Mouse (Mus musculus): Measurements from ENCODE around the gene 4930442H23Rik.

The 4930442H23Rik gene

DNA sequence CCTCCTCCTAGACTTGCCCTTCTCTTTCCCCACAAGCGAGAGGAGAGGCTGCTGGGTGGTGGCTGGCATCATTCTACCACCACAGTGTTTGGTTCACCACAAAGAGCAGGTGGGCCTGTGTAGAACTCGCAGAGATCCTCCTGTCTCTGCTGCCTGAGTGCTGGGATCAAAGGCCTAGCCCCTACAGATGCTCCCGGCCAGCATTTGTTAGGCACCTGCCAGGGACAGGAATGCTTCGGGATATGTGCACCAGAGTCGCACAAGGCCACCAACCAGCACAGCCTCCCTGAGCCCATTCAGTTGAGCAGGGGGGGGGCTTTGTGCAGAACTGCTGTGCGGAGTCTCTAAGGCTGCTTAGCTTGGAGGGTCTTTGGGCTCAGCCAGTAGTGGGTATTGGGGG, 38.3 kb downstream of the 4930442H23Rik start:
- DNase-seq (ENCODE audit: low spot score in 2 of 2) = no peak

DNA sequence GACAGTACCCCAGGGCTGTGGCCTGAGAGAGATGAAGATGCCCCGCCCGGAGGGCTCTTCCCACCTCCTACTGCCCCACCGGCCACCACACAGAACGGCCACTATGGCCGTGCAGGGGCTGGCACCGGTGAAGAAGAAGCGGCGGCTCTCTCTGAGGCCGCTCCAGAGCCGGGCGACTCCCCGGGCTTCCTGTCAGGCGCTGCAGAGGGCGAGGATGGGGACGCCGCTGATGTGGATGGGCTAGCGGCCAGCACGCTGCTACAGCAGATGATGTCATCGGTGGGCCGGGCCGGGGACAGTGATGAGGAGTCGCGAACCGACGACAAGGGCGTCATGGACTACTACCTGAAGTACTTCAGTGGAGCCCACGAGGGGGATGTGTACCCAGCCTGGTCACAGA, 39.0 kb downstream of the 4930442H23Rik start:
- no peak for DNase-seq (ENCODE audit: low spot score in 2 of 2)

DNA sequence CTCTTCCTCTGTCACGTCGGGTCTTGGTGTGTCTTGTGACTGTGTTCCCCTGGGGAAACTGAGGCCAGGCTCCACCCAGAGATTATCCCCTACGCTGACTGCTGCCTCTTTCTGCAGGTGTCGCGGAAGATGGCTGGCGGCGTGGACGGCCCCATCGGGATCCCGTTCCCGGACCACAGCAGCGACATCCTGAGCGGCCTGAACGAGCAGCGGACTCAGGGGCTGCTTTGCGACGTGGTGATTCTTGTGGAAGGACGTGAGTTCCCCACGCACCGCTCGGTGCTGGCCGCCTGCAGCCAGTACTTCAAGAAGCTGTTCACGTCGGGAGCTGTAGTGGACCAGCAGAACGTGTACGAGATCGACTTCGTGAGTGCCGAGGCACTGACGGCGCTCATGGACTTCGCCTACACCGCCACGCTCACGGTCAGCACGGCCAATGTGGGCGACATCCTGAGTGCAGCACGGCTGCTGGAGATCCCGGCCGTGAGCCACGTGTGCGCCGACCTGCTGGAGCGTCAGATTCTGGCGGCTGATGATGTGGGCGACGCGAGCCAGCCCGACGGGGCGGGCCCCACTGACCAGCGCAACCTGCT, 39.7 kb downstream of the 4930442H23Rik start:
- no peak for DNase-seq (ENCODE audit: low spot score in 2 of 2)

DNA sequence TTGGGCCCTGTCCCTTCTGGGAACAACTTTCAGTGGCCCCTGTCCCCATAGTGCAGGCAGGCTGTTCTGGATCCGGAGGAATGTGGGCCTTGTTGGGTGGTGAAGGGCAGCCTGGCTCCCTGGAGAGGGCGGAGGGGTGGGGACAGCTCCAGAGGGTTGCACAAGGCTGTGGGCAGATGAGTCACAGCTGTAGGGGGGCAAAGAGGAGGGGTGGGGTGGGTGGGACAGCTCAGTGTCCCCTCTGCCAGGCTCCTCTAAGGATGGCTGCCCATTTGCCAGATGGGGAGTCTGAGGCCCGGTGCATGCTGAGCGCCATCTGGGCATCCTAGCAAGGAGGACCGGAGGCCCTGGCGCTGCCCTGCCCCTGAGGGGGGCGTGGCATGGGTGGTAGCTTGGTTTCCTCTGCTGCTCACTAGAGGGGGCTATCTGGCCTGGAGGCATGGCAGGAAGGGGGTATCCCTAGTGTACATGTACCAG, 40.5 kb downstream of the 4930442H23Rik start:
- DNase-seq (ENCODE audit: low spot score in 2 of 2) = no peak

DNA sequence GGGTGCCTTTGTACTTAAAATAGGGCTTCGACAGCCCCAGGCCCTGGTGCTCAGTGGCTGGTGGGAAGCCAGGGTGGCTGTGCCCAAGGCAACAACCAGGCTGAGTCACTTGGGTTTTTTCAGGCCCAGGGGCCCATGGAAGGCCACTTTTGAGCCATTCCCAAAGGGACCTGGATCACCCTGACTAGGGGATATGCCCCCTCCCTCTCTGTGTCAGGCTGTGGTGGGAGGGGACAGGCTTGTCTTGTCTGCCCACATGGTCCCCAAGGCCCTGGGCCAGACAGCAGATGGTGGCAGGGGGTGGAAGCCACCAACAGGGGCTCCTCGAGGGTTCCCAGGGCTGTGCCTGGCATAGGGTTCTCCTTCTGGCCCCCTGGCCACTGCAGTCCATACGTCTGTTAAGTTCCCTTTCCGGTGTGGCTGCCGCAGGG, 41.1 kb downstream of the 4930442H23Rik start:
- no peak for DNase-seq (ENCODE audit: low spot score in 2 of 2)

DNA sequence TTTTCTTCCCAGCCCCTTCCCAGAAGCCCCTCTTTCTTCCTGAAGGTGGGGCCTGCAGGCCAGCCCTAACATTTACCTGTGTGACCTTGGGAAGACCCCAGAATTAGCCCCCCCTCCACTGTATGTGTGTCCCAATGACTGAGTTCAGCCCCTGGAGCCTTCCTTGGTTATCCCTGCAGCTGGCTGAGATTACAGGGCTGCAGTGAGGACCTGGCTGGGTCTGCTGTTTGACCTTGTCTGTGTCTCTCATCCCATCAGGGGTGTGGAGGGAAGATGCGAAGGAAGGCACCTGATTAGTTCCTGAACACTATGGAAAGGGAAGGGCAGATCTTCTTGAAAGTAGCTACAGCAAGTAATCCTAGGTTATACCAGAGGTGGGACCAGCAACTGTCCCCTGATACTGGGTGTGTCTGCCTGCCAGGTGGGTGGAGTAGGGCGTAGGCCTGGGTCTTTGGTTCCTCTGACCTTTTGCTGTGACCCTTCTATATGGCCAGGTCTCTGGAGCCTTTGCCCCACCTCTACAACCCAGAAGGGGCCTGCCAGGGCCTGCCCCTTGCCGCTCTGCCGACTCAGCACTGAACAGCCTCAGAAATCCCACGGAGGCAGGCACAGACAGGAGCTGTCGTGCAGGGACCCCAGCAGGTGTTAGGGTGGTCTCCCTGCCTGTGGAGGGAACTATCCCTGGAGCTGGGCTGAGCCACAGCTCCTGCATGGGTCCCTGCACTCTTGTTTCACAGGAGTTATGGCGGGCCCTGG, 42.0 kb downstream of the 4930442H23Rik start:
- no peak for DNase-seq (ENCODE audit: low spot score in 2 of 2)

DNA sequence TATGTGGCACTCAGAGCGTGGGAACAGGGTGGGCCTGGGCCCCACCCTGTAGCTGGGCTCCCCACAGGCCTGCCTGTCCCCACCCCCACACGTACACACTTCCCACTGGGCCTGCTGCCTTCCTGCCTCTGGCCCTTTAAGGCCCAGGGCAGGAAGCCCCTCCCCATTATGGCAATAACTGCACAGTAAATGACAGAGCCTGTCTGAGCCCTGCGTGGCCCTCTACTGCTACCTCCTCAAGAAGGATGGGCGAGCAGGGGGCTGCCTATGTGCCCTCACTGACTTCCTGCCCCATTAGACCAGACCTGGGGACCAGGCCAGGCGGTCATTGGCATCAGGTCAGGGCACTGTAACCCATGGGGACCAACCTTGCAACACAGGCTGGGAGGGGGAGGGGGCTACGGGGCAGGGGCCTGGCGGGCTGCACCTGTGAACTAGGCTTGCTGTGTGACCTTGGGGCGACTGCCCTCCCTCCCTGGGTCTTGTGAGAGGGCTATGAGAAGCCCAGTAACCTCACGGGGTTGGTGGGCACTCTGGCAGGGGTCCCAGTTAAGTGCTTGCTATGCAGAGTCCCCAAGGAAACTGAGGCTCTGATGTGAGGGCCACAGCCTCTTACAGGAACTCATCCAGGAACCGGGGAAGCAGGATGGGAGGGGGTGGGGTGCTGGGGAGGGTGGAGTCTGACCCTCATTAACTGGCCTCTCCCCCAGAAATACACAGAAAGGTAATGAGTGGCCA, 42.8 kb downstream of the 4930442H23Rik start:
- no peak for DNase-seq (ENCODE audit: low spot score in 2 of 2)

DNA sequence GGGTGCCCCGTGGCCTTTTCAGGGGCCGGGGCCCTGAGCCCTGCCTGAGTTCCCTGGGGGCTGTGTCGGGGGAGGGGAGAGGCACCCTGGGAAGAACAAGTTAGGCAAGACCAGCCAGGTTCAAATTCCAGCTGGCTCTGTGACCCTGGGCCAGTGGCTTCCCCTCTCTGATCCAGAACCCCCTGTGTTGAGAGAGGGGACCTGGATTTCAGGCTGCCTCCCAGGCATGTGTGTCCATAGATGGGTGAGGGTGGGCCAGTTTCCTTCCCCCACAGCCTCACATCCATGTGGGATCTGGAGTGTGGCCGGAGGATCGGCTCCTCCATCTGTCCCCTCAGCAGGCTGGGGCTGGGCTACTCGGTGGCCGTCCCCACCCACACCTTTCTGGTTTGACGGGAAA, 43.6 kb downstream of the 4930442H23Rik start:
- DNase-seq (ENCODE audit: low spot score in 2 of 2) = no peak

DNA sequence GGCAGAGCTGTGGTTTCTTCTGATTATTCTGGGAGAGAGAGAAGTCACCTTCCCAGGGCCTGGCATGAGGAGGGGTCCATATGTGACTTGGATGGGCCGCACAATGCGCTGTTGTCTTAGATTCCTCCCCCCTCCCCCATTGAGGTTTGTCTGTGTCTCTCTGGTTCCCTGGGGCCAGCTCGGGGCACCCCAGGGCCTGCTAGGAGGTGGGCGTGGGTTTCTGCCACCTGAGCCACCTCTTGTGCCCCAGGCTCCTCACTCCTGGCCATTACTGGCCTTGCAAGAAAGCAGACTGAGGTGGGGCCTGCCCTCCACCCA, 44.2 kb downstream of the 4930442H23Rik start:
- DNase-seq (ENCODE audit: low spot score in 2 of 2) = no peak

DNA sequence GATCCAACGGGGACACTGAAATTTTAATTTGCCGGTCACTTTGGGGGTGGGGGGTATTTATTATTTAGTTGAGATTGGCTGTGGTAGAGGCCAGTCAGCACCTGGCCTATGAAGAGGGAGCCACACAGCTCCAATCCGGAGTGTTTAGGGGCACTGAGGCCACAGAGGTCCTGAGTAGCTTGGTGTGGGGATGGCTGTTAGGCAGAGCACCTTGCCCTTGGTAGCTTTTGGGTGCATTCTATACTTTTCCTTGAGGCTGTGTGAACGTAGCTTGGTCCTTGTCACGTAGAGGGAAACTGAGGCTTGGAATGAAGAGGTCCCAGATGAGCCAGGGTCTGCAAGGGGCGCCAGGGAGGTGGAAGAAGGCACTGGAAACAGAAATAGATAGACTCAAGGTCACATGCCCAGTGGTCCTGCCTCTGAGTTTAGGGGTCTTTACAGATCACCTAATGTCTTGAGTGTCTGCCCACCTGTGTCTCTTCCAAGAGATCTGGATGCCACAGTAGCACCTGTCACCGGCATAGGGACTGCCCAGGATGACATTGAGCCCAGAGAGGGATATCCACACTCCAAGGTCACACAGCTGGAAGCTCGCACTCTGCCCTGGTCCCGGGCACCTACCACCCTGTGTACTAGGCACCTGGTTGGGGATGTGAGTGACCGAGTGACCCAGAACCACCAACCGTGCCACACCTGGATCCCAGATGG, 44.7 kb downstream of the 4930442H23Rik start:
- no peak for DNase-seq (ENCODE audit: low spot score in 2 of 2)

DNA sequence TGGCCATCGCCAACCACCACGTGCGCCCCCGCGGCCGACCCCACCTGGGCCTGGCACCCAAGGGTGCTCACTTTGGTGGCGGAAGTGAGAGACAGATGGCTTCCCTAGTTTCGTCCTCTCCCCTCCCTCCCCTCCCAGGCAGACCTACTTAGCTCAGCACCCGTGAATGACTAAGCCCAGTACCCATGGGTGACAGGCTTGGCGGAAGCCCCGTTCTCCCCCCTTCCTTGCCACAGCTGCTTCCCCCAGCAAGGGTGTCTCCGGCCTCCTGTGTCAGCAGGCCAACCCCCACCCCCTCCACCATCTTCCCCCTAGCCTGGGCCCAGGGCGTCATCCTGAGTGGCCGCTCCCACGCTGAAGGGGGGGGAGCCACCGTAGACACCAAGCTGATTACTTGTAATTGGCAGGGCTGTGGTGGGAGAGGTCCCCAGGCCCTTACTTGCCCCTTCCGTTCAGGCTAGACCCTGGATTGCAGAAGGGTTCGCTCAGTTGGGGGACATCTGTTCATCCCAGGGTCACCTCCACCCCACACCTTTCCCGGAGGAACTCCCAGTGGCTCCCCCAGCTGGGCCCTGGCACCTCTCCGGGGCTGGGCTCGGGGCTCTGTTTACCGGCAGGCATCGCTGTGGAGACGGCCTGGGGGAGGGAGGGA, 45.4 kb downstream of the 4930442H23Rik start:
- peak in 1 of 2 experiments; percentile 53 for DNase-seq (ENCODE audit: low spot score in 2 of 2)

DNA sequence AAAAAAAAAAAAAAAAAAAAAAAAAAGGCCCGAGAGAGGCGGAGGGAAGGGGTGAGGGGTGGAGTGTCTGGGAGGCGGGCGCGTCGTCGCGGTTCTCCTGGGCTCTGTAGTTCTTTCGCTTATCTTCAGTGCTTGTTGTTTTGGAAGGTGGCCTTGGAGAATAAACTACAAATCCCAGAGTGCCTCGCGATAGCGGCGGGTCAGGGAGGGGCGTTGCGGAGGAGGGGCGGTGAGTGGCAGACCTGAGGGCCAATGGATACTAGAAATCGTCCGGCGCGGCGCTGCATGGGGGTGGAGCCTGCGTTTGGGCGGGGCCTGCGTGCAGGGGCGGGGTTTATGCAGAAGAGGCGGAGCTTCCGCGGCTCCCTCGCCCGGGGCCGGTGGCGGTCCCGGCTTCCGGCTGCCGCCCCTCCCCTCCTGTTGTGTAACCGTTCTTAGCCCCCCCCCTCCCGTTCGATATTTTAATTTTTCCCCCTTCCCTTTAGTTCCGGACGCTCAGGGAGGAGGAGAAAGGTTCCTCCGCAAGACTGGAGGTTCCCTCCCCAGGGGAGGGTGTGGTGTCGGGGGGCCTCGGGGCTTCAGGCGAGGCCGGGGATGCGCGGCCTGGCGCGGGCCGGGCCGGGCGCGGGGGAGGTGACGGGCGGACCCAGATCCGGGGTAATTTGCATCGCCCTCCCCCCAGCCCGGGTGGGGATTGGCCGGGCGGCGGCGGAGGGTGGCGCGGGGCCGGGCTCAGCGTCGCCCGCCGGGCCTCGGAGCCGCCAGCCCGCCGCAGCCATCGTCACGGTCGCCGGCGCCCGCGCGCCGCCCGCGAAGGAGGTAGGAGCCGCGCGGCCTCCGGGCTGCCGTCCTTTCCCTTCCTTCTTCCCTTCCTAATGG, 46.2 kb downstream of the 4930442H23Rik start:
- DNase-seq (ENCODE audit: low spot score in 2 of 2) = peak; percentile 99

DNA sequence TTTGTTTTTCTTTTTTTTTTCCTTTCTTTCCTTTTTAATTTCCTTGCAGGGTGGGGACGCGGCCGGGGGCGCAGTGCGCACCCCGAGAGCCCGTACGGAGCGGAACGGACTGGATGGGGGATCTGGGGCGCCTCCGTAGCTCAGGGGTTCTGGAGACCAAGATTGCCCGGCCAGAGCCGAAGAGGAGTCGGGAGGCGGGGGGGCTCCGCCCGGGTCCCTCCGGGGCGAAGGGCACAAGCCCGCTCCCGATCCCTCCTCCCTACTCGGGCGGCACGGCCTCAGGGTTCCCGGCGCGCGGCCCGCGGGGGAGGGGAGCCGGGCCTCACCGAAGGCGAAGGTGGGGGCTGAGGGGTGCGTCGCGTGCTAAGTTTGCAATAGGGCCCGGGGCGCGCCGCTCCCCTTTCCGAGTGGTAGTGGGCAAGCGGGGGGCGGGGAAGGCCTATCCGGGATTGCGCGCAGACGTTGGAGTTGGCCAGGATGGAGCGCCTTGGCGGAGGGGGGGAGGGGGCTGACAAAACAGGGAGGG, 46.9 kb downstream of the 4930442H23Rik start:
- peak; percentile 79 for DNase-seq (ENCODE audit: low spot score in 2 of 2)

DNA sequence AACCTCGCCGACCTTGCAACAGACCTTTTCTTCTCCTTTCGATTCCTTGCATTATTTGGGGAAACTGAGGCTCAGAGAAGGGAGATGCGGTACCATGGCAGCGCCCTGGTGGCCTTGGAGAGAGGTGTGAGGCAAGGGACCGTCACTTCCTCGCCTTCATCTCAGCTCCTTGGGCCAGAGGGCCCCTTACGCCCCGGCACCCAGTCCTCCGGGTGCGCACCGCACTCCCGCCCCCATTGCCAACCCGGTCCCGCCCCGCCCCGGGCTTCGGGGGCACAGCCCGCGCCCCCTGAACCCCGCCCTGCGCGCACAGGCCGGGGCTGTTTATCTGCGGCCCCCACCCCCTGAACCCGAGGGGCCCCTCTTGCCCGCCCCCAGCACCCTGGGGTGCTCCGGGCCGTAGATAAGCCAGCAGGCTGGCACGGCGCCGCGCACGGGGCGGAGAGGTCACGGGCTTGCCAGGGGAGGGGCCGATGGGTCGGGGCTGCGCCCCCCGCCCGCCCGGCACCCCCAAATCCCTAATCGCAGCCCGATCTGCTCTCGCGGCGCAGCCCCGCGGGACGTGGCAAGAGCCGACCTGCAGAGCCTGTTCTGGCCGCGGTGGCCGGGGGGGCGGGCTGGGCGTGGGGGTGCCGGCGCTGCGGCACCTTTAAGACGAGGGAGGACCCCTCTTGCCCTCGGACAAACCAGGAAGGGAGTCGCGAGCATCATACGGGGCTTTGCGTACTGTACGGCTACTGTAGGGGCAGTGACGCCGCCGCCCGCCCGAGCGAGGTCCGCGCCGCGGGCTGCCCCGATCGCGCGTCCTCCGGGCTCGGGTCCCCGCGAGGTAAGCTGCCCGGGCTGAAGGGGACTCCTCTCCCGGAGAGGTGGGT, 47.6 kb downstream of the 4930442H23Rik start:
- DNase-seq (ENCODE audit: low spot score in 2 of 2) = peak; percentile 55 to 68

DNA sequence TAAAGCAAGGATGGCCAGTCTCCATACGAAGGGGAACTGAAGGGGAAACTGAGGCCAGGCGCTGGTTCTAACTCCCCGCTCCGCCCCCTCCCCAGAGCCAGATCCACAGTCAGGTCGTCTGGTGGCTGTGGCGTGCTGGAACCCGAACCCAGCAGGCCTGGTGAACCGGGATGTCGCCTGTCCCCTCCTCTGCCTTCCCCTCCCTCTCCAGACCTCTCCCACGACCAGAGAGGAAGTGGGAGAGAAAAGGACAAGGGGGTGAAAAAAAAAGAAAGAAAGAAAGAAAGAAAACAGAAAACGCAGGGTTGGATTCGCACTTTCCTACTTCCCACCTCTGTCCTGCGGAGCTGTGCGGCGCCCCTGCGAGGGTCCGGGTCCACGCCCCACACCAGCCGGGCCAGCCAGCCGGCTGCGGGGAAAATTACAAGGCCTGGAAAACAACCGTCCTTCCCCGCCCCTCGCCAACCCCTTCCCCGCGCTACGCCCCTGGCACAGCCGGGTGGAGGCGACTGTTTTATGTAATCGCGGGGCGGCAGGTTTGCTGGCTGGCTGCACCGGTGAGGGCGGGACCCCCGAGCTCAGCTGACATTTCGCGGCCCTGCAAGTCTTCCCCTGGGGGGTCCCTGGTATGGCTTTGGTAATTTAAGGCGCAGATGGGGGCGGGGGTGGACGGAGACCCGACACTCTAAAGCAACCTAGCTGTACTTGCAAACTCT, 48.5 kb downstream of the 4930442H23Rik start, which contains the start of gene Zbtb7a:
TSS of gene Zbtb7a (plus strand) at position 255 of the 716 bp plus-strand sequence.
- no peak for DNase-seq (ENCODE audit: low spot score in 2 of 2)

DNA sequence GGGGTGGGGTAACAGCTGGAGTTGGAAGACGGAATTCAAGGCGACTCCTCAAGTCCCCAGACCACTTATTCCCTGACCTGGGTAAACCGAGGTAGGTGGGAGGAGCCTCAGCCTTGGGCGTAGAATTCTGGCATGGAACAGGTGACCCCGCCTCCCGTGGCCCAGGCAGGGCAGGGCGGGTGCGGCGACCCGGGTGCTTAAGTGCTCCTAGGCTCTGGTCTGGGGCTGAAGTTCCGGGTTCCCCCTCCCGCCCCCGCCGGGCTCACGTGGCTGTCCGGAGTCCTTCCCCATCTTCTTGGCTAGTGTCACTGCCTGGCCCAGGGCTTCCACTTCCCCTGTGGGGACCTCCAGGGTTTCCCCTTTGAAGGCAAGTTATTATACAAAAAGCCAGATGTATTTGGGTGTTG, 49.5 kb downstream of the 4930442H23Rik start:
- DNase-seq (ENCODE audit: low spot score in 2 of 2) = no peak

All from frontal cortex, postnatal 14 days (tissue).